Mouse (Mus musculus): ENCODE data around the gene Ndufa12.

DNA sequence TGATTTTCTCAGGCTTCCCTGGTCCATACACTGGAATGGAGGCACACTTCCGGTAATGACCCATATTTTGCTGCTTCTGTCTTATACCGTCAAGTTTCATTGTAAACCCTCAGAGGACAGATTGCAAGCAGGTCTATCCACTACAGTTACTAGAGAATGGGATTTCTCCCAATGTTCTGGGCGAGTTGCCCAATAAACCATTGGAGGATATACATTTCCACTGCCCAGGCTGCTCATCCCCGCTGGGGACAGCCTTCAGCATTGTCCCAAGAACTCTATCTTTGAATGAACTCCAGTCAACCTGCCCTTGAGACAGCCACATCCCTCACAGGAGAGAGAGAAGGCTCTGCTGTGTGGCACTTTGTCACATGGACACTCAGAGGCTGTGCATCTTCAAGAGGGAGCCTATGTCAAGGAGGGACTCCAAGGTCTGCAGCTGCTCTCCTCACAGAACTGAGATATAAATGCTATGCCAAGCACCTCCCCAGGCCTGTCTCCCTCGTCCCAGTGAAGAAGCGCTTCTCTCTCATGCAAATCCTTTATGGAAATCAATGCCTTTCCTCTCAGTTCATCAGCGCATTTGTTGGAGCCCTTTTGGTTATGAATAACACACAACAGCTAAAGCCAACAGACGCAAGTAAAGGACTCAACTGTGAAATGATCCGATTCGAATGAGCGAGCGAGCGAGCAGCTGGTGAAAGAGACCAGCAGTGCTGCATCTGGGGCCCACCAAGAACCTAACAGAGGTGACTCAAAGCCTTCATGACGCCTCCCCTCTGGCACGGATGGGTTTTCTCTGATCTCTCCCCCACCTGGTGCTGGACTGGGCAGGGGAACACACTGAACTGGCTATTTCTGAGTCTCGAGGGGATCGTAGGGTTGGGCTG is 67.4 kb downstream of the Ndufa12 start:
- TF ChIP-seq CTCF (IDR thresholded peaks at IDR 0.05; ENCODE audit: low read depth): no peak
- TF ChIP-seq EP300 (IDR thresholded peaks at IDR 0.05; ENCODE audit: low read depth): no peak

All from heart, postnatal 0 days (tissue).